Mouse (Mus musculus): ENCODE results near the gene Cd300ld3.

DNA sequence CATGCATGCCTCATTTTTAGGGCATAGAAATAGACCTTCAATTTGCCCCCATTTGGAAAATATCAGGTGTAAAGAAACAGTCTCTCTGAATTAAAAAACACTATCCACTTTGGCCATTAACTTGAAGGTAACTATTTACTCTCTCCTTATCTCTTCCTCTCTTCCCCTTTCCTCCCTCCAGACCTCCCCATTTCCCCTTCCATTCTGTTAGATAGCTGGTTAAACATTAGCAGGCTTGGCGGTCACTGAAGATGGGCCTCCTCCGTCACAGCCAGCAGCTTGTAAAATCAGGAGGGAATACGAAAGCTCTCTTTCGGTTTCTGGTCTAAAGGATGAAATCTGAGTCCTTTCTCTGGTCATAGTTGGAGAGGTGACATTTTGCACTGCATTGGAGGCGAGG is 27.6 kb upstream of the Cd300ld3 start:
- TF ChIP-seq GATA1 (IDR thresholded peaks at IDR 0.05; ENCODE audit: borderline replicate concordance, low read length) (no peak), FLI1 (IDR thresholded peaks at IDR 0.05; ENCODE audit: low read length) (no peak)

All from megakaryocyte, embryonic 14.5 days (primary cell).